Mouse (Mus musculus) heart, adult 2 months (tissue): Measurements from ENCODE around the gene Myo1h. TPM values are rescaled to one million over a fixed set of nuclear protein-coding genes. Genes with fewer than 3 reads are reported as not detected.

Experiments
- DNase-seq, 2 experiments: peaks; one replicate each; pipeline ENCODE4 v3.0.0; 2021
- H3K27ac ChIP-seq: fragments of 200-600 bp; 2 replicates; pipeline ENCODE4 v1.8.1; 2022
- H3K27me3 ChIP-seq: fragments of 200-500 bp; 2 replicates; pipeline ENCODE4 v1.6.1; 2012; ENCODE audit warnings: mild to moderate bottlenecking, low read length, inconsistent platforms, mixed read lengths; ENCODE audit not compliant: control insufficient read depth, insufficient read depth
- H3K36me3 ChIP-seq: fragments of 200-500 bp; 2 replicates; pipeline ENCODE4 v1.6.1; 2012; ENCODE audit warnings: low read length, inconsistent platforms; ENCODE audit not compliant: control insufficient read depth, insufficient read depth
- H3K4me1 ChIP-seq: fragments of 200-500 bp; 2 replicates; pipeline ENCODE4 v1.6.1; 2011; ENCODE audit warnings: low read length; ENCODE audit not compliant: control insufficient read depth, insufficient read depth
- H3K4me3 ChIP-seq: fragments of 200-600 bp; 2 replicates; pipeline ENCODE4 v1.8.1; 2022
- H3K79me2 ChIP-seq: fragments of 200-500 bp; replicated peaks from 2 replicates; pipeline ENCODE4 v1.6.1; 2012; ENCODE audit warnings: mild to moderate bottlenecking, inconsistent platforms, low read length, moderate library complexity, mixed read lengths; ENCODE audit not compliant: control insufficient read depth, insufficient read depth
- H3K9ac ChIP-seq: fragments of 200-500 bp; 2 replicates; pipeline ENCODE4 v1.6.1; 2012; ENCODE audit warnings: low read depth, mild to moderate bottlenecking, control low read depth, inconsistent platforms, low read length, mixed read lengths
- CTCF ChIP-seq: fragments of 200-600 bp; IDR thresholded peaks from 2 replicates; pipeline ENCODE4 v1.8.1; 2022; ENCODE audit warnings: antibody characterized with exemption, mild to moderate bottlenecking, moderate library complexity
- EP300 ChIP-seq: fragments of 200-500 bp; IDR thresholded peaks from 2 replicates; pipeline ENCODE4 v1.6.1; 2011; ENCODE audit warnings: low read depth, low read length, control low read depth; ENCODE audit not compliant: insufficient read depth
- POLR2A ChIP-seq: fragments of 200-500 bp; IDR thresholded peaks from 2 replicates; pipeline ENCODE4 v1.6.1; 2011; ENCODE audit warnings: mild to moderate bottlenecking, low read depth, low read length, control low read depth; ENCODE audit not compliant: insufficient read depth
- WGBS: fragments of 180-500 bp; shearing (Covaris S2); methylation state at CpG from one replicate; pipeline ENCODE4 v1.1.7; 2018; 5-methylcytosine and 5-hydroxymethylcytosine counted together
- intact Hi-C: fragments of 180-260 bp; cut with DNase I; formaldehyde crosslinking; loops from one replicate; pipeline ENCODE4 v1.15.1; 2025
- polyA plus RNA-seq: library from polyadenylated mRNA; depleted of rRNA; stranded (reverse); fragments of >200 nt; gene quantifications from 2 replicates; pipeline ENCODE4 v1.2.3, GENCODE M21; 2012
- total RNA-seq, 2 experiments: library from RNA; stranded (reverse); gene quantifications; 2 replicates each; pipeline ENCODE4 v1.2.3; 2021

The Myo1h gene
- total and polyA plus RNA-seq, 3 experiments: 0.39 to 0.47 TPM; not detected in 1

DNA sequence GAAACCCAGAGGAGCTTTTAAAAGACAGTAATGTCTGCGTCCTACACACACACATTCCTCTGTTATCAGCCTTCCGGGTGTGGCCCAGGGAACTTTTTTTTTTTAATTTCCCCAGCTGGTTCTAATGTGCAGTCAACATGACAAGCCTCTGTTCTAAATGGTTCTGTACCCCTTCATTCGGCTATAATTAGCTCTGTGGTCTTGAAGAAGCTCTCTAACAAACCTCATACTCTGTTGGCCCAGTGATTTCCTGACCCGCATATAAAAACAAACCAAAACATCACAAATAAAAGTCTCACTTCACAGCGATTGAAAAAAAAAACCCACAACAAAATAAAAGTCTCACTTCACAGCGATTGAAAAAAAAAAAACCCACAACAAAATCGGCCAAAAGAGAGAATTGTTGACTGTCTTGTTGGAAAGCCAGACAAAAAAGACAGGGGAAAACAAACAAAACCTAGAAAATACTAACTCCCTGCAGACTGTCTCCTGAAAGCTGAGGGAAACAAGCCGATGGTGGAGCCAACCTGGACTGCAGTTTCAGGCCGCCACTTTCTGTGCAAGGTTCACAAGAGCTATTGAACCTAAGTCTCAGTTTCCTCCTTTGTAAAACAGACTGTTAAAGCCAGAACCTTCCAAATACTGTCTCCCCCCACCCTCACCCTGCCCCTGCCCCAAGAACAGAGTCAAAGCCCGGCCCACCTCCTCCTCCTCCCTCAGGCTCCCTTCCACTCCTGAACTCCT lies 89.4 kb downstream of the Myo1h start:
- 13% methylated on average over 10 of the region's 10 CpGs for WGBS
- peak in 1 of 2 experiments; percentile 45 for DNase-seq
- TF ChIP-seq POLR2A: no peak
- TF ChIP-seq EP300: no peak
- no peak for TF ChIP-seq CTCF
- peak overlapping the region; percentile 18; the same call in 1 of the 2 replicates for H3K4me3 ChIP-seq
- H3K36me3 ChIP-seq: peaks cover under 1% of the 10 kb centered on the region; the same call in 1 of the 2 replicates
- no peaks in the 10 kb centered on the region for H3K27me3 ChIP-seq
- H3K4me1 ChIP-seq: peaks cover 22% of the 10 kb centered on the region
- H3K27ac ChIP-seq: peak overlapping the region; percentile 96
- H3K9ac ChIP-seq: peak overlapping the region; percentile 88
- intact Hi-C loops: loop anchor here (10.0 kb wide), 1 partner anchor 204 kb away; no protein-coding TSS in a partner anchor
- peaks cover 5% of the 10 kb centered on the region for H3K79me2 ChIP-seq

- peaks cover 6% of the 10 kb centered on the region for H3K79me2 ChIP-seq
- peak overlapping the region; percentile 38 for H3K4me3 ChIP-seq
- no peaks in the 10 kb centered on the region for H3K36me3 ChIP-seq
- DNase-seq: peak in 1 of 2 experiments; percentile 38
- no peaks in the 10 kb centered on the region for H3K27me3 ChIP-seq
- TF ChIP-seq CTCF (no peak), POLR2A (no peak), EP300 (no peak)
- peak overlapping the region; percentile 88 for H3K9ac ChIP-seq
- intact Hi-C loops: loop anchor here (10.0 kb wide), 1 partner anchor 204 kb away; no protein-coding TSS in a partner anchor
- peak overlapping the region; percentile 96 for H3K27ac ChIP-seq
- 30% methylated on average over 6 of the region's 6 CpGs for WGBS
- peaks cover 17% of the 10 kb centered on the region for H3K4me1 ChIP-seq
These were observed 90.0 kb downstream of the Myo1h start for GRCm38 (mm10) chr5:114378936-114379335.

GRCm38 (mm10) chr5:114379763-114380162 lies 90.8 kb downstream of the Myo1h start:
- Histone ChIP-seq H3K79me2 (peaks cover 6% of the 10 kb centered on the region), H3K4me1 (peaks cover 13% of the 10 kb centered on the region)
- intact Hi-C loops: loop anchor here (10.0 kb wide), 1 partner anchor 205 kb away; no protein-coding TSS in a partner anchor

DNA sequence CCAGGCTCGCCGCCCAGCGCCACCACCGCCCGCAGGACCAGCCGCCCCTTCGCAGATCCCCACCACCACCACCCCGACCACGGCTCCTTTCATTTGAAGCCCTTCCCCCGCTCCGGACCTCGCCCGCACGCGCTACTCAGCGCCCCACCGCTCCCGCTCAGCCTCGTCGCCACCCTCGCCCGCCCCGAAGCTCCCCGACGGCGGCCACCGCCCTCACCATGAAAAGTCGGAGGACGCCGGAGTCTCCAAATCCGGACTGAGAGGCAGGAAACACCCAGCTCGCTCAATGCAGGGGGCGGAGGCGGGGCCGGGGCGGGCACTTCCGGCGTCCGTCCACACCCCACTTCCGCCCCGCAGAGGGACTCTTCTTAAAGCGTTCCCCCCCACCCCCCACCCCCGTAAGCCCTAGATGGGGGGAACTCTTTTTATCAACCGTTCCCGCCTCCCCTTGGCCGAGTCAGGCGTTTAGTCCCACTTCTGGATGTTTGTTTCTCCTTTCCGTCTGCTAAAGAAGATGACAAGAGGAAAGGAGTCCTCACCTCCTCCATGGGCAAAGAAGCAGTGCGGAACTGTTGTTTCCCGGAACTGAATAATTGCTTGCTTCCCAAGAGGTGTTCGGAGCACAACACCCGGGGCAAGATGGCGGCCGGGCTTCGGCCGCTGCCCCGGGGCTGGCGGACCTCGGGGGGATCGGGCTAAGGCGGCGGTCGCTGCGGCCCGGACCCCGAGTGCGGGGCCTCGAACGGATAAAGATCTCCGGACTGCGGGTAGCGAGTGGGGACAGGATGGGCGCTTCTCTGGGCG lies 91.4 kb downstream of the Myo1h start, which contains the start of the genes Kctd10 and Ube3b:
Gene Kctd10 (minus strand): TSS at position 300 of the 804 bp plus-strand sequence.
Gene Ube3b (plus strand): TSS at position 399 of the 804 bp plus-strand sequence.
- TF ChIP-seq CTCF (no peak), POLR2A (peak; percentile 69), EP300 (no peak)
- H3K79me2 ChIP-seq: peaks cover 6% of the 10 kb centered on the region
- peak within 1 kb of the TSS; percentile 96 for H3K27ac ChIP-seq
- H3K27me3 ChIP-seq: no peaks in the 10 kb centered on the region
- under 1% methylated on average over 73 of the region's 74 CpGs for WGBS
- no peaks in the 10 kb centered on the region for H3K36me3 ChIP-seq
- peak; percentile 89 for DNase-seq
- H3K4me3 ChIP-seq: peak within 1 kb of the TSS; percentile 97
- H3K4me1 ChIP-seq: peaks cover 9% of the 10 kb centered on the region
- intact Hi-C loops: no loop called here
- peak within 1 kb of the TSS; percentile 92 for H3K9ac ChIP-seq

More at GRCm38 (mm10) chr5:114379763-114380162, 90.8 kb downstream of the Myo1h start:
- DNase-seq: peak in 1 of 2 experiments; percentile 46
- Histone ChIP-seq H3K9ac (peak overlapping the region; percentile 88), H3K27ac (peak overlapping the region; percentile 96), H3K4me3 (peak overlapping the region; percentile 97), H3K36me3 (no peaks in the 10 kb centered on the region), H3K27me3 (no peaks in the 10 kb centered on the region)
- TF ChIP-seq POLR2A (no peak), EP300 (no peak), CTCF (no peak)
- 1% methylated on average over 20 of the region's 20 CpGs for WGBS

DNA sequence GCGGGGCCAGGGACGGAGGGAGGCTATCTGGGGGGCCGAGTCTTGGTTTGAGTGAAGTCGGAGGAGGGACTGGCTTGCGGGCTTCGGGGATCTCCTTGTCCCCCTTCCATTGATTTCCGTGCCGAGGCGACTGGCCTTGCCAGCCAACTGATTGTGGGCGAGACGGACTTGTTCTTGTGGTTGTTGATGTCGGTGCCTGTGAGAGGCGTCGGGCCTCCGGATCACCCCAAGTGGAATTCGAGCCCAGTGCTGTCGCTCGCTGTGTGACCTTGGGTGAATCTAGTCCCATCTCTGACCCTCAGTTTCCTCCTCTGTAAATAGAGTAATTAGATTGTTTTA lies 92.0 kb downstream of the Myo1h start:
- H3K4me1 ChIP-seq: peaks cover 4% of the 10 kb centered on the region
- under 1% methylated on average over 18 of the region's 18 CpGs for WGBS
- H3K4me3 ChIP-seq: peak overlapping the region; percentile 97
- no peaks in the 10 kb centered on the region for H3K36me3 ChIP-seq
- no peak for DNase-seq
- intact Hi-C loops: no loop called here
- peaks cover 6% of the 10 kb centered on the region for H3K79me2 ChIP-seq
- H3K27ac ChIP-seq: peak overlapping the region; percentile 96
- no peaks in the 10 kb centered on the region for H3K27me3 ChIP-seq
- H3K9ac ChIP-seq: peak overlapping the region; percentile 92
- TF ChIP-seq EP300 (no peak), POLR2A (no peak), CTCF (no peak)
